Mouse (Mus musculus): Measurements from ENCODE around the gene Olfr495. TPM values are rescaled to one million over a fixed set of nuclear protein-coding genes. Genes with fewer than 3 reads are reported as not detected.

Gene Olfr495
- polyA plus RNA-seq (2012; rRNA removed): not detected in 2 replicates

GRCm38 (mm10) chr7:108392867-108393266, at the start of gene Olfr495:
Olfr495 (plus strand) TSS chr7:108393167.

GRCm38 (mm10) chr7:108346879-108347278, 46.1 kb upstream of the Olfr495 start, which contains the start of gene Olfr493:
Olfr493 (minus strand) TSS chr7:108346979.

GRCm38 (mm10) chr7:108365035-108365434, 27.9 kb upstream of the Olfr495 start, which contains the start of gene Olfr494:
Olfr494 (plus strand) TSS chr7:108365335.

GRCm38 (mm10) chr7:108420121-108420520, 27.2 kb downstream of the Olfr495 start, which contains the start of gene Olfr497:
Olfr497 (plus strand) TSS chr7:108420421.

Other genes with a start within 250 kb of the Olfr495 start
- gene Olfr485, start 233.3 kb upstream of the Olfr495 start, polyA plus RNA-seq (2012; rRNA removed): not detected in 2 replicates
- not detected in 2 replicates for gene Olfr486, start 220.4 kb upstream of the Olfr495 start, polyA plus RNA-seq (2012; rRNA removed)
- not detected in 2 replicates for gene Olfr487, start 178.5 kb upstream of the Olfr495 start, polyA plus RNA-seq (2012; rRNA removed)
- gene Olfr488, start 134.8 kb upstream of the Olfr495 start, polyA plus RNA-seq (2012; rRNA removed): not detected in 2 replicates
- gene Olfr490, start 104.2 kb upstream of the Olfr495 start, polyA plus RNA-seq (2012; rRNA removed): not detected in 2 replicates
- gene Olfr491, start 79.7 kb upstream of the Olfr495 start, polyA plus RNA-seq (2012; rRNA removed): not detected in 2 replicates
- gene Olfr492, start 69.5 kb upstream of the Olfr495 start, polyA plus RNA-seq (2012; rRNA removed): not detected in 2 replicates
- gene Olfr493, start 46.2 kb upstream of the Olfr495 start, polyA plus RNA-seq (2012; rRNA removed): not detected in 2 replicates
- gene Olfr494, start 27.8 kb upstream of the Olfr495 start, polyA plus RNA-seq (2012; rRNA removed): not detected in 2 replicates
- not detected in 2 replicates for gene Olfr497, start 27.3 kb downstream of the Olfr495 start, polyA plus RNA-seq (2012; rRNA removed)
- not detected in 2 replicates for gene Olfr498, start 72.2 kb downstream of the Olfr495 start, polyA plus RNA-seq (2012; rRNA removed)
- gene Olfr502, start 131.9 kb downstream of the Olfr495 start, polyA plus RNA-seq (2012; rRNA removed): not detected in 2 replicates
- gene Olfr503, start 151.4 kb downstream of the Olfr495 start, polyA plus RNA-seq (2012; rRNA removed): not detected in 2 replicates
- gene Olfr504, start 172.6 kb downstream of the Olfr495 start, polyA plus RNA-seq (2012; rRNA removed): not detected in 2 replicates
- 0.01 TPM in 1 of 2 replicates, not detected in the other for gene Olfr506, start 217.6 kb downstream of the Olfr495 start, polyA plus RNA-seq (2012; rRNA removed)
- not detected in 2 replicates for gene Olfr507, start 228.6 kb downstream of the Olfr495 start, polyA plus RNA-seq (2012; rRNA removed)
- not detected in 2 replicates for gene Olfr508, start 236.8 kb downstream of the Olfr495 start, polyA plus RNA-seq (2012; rRNA removed)